8 mouse cellular contexts compared by ENCODE assay signal in the genomic region with DNA sequence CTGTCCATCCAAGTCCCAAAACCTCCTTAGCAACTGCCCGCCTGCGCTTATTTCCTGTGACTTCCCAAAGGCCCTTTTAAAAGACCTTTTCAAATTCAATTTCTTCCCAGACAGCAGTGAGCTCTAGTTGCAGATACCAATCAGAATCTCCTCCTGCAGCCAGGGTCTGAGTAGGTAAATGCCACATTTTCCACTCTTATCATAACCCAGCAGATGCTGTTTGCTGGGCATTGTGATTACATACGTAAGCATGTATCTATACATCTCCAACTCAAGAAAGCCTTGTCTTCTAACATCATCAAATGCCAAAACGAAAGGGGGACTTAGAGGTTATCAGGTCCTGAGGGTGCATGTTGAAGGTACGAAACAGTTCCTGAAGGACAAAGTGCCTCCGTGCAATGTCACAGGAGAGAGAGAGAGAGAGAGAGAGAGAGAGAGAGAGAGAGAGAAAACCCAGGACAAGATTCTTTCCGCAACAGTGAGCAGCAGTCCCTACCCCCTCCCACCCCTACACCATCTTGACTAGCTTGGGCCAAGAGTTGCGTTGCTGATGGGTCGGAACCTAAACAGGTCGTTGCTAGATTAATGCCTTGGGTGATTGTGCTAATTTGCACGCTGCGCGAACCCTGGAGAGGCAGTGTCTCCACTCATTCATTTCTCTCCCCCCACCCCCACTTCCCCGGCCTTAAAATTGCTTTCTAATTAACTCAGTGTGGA. TPM values are rescaled to one million over a fixed set of nuclear protein-coding genes. Genes with fewer than 3 reads are reported as not detected.
A peak's percentile ranks its signal among the peaks of the same experiment; 100 is the strongest.
DNase-seq lines count a peak whose midpoint lies in the region; ATAC-seq lines count a peak whose summit lies in the region.

No protein-coding gene starts in this region.

- H3K4me2 ChIP-seq in heart, embryonic 13.5 days = peak overlapping the region; percentile 76
- peak overlapping the region; percentile 63 for H3K4me2 ChIP-seq in embryonic facial prominence, embryonic 14.5 days (ENCODE audit: low read depth, low read length)
- peak overlapping the region; percentile 63 for H3K4me2 ChIP-seq in limb, embryonic 13.5 days (replicated peaks)

- no peak overlapping the region for H3K27ac ChIP-seq in heart, embryonic 13.5 days (replicated peaks)
- H3K27ac ChIP-seq in embryonic facial prominence, embryonic 14.5 days (replicated peaks; ENCODE audit: low read depth, low read length) = no peak overlapping the region
- no peak overlapping the region for H3K27ac ChIP-seq in limb, embryonic 13.5 days

- 0 out of 2 replicates have a peak, but pooled peaks cover 3% of the 10 kb centered on the region for H3K4me1 ChIP-seq in heart, embryonic 13.5 days
- H3K4me1 ChIP-seq in embryonic facial prominence, embryonic 14.5 days (ENCODE audit: control insufficient read depth, insufficient read depth, low read length) = peaks cover 9% of the 10 kb centered on the region; the same call in 1 of the 2 replicates
- H3K4me1 ChIP-seq in limb, embryonic 13.5 days = peaks cover 25% of the 10 kb centered on the region

- H3K27me3 ChIP-seq in heart, embryonic 13.5 days (replicated peaks) = peaks cover 12% of the 10 kb centered on the region
- no peaks in the 10 kb centered on the region for H3K27me3 ChIP-seq in embryonic facial prominence, embryonic 14.5 days (replicated peaks; ENCODE audit: control insufficient read depth, insufficient read depth, low read length)
- H3K27me3 ChIP-seq in limb, embryonic 13.5 days = 0 out of 2 replicates have a peak, but pooled peaks cover 3% of the 10 kb centered on the region
- H3K27me3 ChIP-seq in splenic B cell, adult 2 months (ENCODE audit: control insufficient read depth, insufficient read depth, low read length, poor library complexity, severe bottlenecking) = no peaks in the 10 kb centered on the region

- H3K9ac ChIP-seq in heart, embryonic 13.5 days = peak overlapping the region; percentile 67
- no peak overlapping the region for H3K9ac ChIP-seq in embryonic facial prominence, embryonic 14.5 days (ENCODE audit: low read depth, low read length)
- no peak overlapping the region; the same call in 1 of the 2 replicates for H3K9ac ChIP-seq in limb, embryonic 13.5 days

- no peak for DNase-seq in heart, adult 11 months
- DNase-seq in embryonic facial prominence, embryonic 14.5 days (ENCODE audit: low spot score) = peak; percentile 20
- peak; percentile 10 for DNase-seq in splenic B cell, adult 2 months (ENCODE audit: low read depth, low spot score)
- no peak for DNase-seq in ovary, adult 18-20 months (ENCODE audit: low spot score)

- H3K9me3 ChIP-seq in heart, embryonic 13.5 days = no peaks in the 10 kb centered on the region
- no peaks in the 10 kb centered on the region for H3K9me3 ChIP-seq in embryonic facial prominence, embryonic 14.5 days (ENCODE audit: control insufficient read depth, low read length)
- H3K9me3 ChIP-seq in limb, embryonic 13.5 days = no peaks in the 10 kb centered on the region

- no peak for ATAC-seq in heart, embryonic 13.5 days (ENCODE audit: extremely low read depth, insufficient number of reproducible peaks, low FRiP score, low TSS enrichment)
- ATAC-seq in CD4-positive, CD25-positive, alpha-beta regulatory T cell, adult 4 months = peak; percentile 17
- ATAC-seq in embryonic facial prominence, embryonic 14.5 days (ENCODE audit: low read depth) = 0 out of 2 replicates have a peak, but pooled peaks have one; percentile 31
- peak; percentile 57; the same call in 1 of the 2 replicates for ATAC-seq in limb, embryonic 13.5 days (ENCODE audit: low FRiP score, low read depth)
- ATAC-seq in erythroid progenitor cell, adult 5-6 weeks (replicated peaks; ENCODE audit: low FRiP score, poor library complexity, severe bottlenecking) = no peak

- no peaks in the 10 kb centered on the region for H3K36me3 ChIP-seq in heart, embryonic 13.5 days
- H3K36me3 ChIP-seq in embryonic facial prominence, embryonic 14.5 days (ENCODE audit: control insufficient read depth, insufficient read depth, low read length) = no peaks in the 10 kb centered on the region
- no peaks in the 10 kb centered on the region for H3K36me3 ChIP-seq in limb, embryonic 13.5 days
- no peaks in the 10 kb centered on the region for H3K36me3 ChIP-seq in splenic B cell, adult 2 months (ENCODE audit: control insufficient read depth, insufficient read depth, low read length, poor library complexity, severe bottlenecking)

- WGBS in heart, embryonic 13.5 days = 33% methylated on average over 14 of the region's 14 CpGs
- 38% methylated on average over 14 of the region's 14 CpGs for WGBS in embryonic facial prominence, embryonic 14.5 days
- WGBS in limb, embryonic 13.5 days = 38% methylated on average over 14 of the region's 14 CpGs

- H3K4me3 ChIP-seq in heart, embryonic 13.5 days = peak overlapping the region; percentile 47
- H3K4me3 ChIP-seq in embryonic facial prominence, embryonic 14.5 days (ENCODE audit: low read depth, low read length) = peak overlapping the region; percentile 30
- peak overlapping the region; percentile 30 for H3K4me3 ChIP-seq in limb, embryonic 13.5 days

RNA-seq across cellular contexts. Expression of gene B230118H07Rik, which starts 3.0 kb away (rescaled TPM):
- 49.1 and 60.0 TPM in 2 replicates for polyA plus RNA-seq in heart, embryonic 13.5 days (2015; fragmentation: Nextera tagmentation; extraction: Ambion mirVana)
- 1 to 10 TPM in 1 of 2 experiments, under 1 TPM in 1; 0.82 to 3.5 TPM for polyA plus RNA-seq in CD4-positive, CD25-positive, alpha-beta regulatory T cell, adult 4 months (2017; shearing (Covaris generic))
- polyA plus RNA-seq in embryonic facial prominence, embryonic 14.5 days (2014; fragmentation: Nextera tagmentation; extraction: Ambion mirVana) = 55.8 and 65.6 TPM in 2 replicates
- 61.4 and 63.0 TPM in 2 replicates for polyA plus RNA-seq in limb, embryonic 13.5 days (2015; fragmentation: Nextera tagmentation; extraction: Ambion mirVana)
- 9.6 and 17.7 TPM in 2 replicates for total RNA-seq in erythroid progenitor cell, adult 5-6 weeks (2015; ENCODE audit: low replicate concordance)
- 6.2 and 10.4 TPM in 2 replicates for total RNA-seq in erythroid progenitor cell, adult 5-6 weeks (2017; ENCODE audit: low replicate concordance)

RNA-seq across cellular contexts. Expression of gene Rag1, which starts 3.1 kb away (rescaled TPM):
- 0.11 TPM in 1 of 2 replicates, not detected in the other for polyA plus RNA-seq in heart, embryonic 13.5 days (2015; fragmentation: Nextera tagmentation; extraction: Ambion mirVana)
- polyA plus RNA-seq in CD4-positive, CD25-positive, alpha-beta regulatory T cell, adult 4 months (2017; shearing (Covaris generic)) = not detected
- polyA plus RNA-seq in embryonic facial prominence, embryonic 14.5 days (2014; fragmentation: Nextera tagmentation; extraction: Ambion mirVana) = 0.31 and 0.33 TPM in 2 replicates
- polyA plus RNA-seq in limb, embryonic 13.5 days (2015; fragmentation: Nextera tagmentation; extraction: Ambion mirVana) = 0.17 and 0.19 TPM in 2 replicates
- 9.7 and 13.4 TPM in 2 replicates for total RNA-seq in erythroid progenitor cell, adult 5-6 weeks (2015; ENCODE audit: low replicate concordance)
- total RNA-seq in erythroid progenitor cell, adult 5-6 weeks (2017; ENCODE audit: low replicate concordance) = 9.8 and 10.7 TPM in 2 replicates

RNA-seq across cellular contexts. Expression of gene Traf6, which starts 25.9 kb away (rescaled TPM):
- 4.6 and 4.8 TPM in 2 replicates for polyA plus RNA-seq in heart, embryonic 13.5 days (2015; fragmentation: Nextera tagmentation; extraction: Ambion mirVana)
- polyA plus RNA-seq in CD4-positive, CD25-positive, alpha-beta regulatory T cell, adult 4 months (2017; shearing (Covaris generic)) = 10 to 100 TPM; 13.2 to 15.5 TPM
- polyA plus RNA-seq in embryonic facial prominence, embryonic 14.5 days (2014; fragmentation: Nextera tagmentation; extraction: Ambion mirVana) = 12.8 and 13.3 TPM in 2 replicates
- 8.0 and 9.3 TPM in 2 replicates for polyA plus RNA-seq in limb, embryonic 13.5 days (2015; fragmentation: Nextera tagmentation; extraction: Ambion mirVana)
- 7.2 and 9.6 TPM in 2 replicates for total RNA-seq in erythroid progenitor cell, adult 5-6 weeks (2015; ENCODE audit: low replicate concordance)
- total RNA-seq in erythroid progenitor cell, adult 5-6 weeks (2017; ENCODE audit: low replicate concordance) = 4.0 and 5.9 TPM in 2 replicates

RNA-seq across cellular contexts. Expression of gene Rag2, which starts 27.8 kb away (rescaled TPM):
- 0.16 TPM in 1 of 2 replicates, not detected in the other for polyA plus RNA-seq in heart, embryonic 13.5 days (2015; fragmentation: Nextera tagmentation; extraction: Ambion mirVana)
- under 1 TPM in 1 of 2 experiments, not detected in 1; 0.27 TPM for polyA plus RNA-seq in CD4-positive, CD25-positive, alpha-beta regulatory T cell, adult 4 months (2017; shearing (Covaris generic))
- polyA plus RNA-seq in embryonic facial prominence, embryonic 14.5 days (2014; fragmentation: Nextera tagmentation; extraction: Ambion mirVana) = 0.07 and 0.11 TPM in 2 replicates
- not detected in 2 replicates for polyA plus RNA-seq in limb, embryonic 13.5 days (2015; fragmentation: Nextera tagmentation; extraction: Ambion mirVana)
- 1.8 and 9.6 TPM in 2 replicates for total RNA-seq in erythroid progenitor cell, adult 5-6 weeks (2015; ENCODE audit: low replicate concordance)
- 1.3 and 1.8 TPM in 2 replicates for total RNA-seq in erythroid progenitor cell, adult 5-6 weeks (2017; ENCODE audit: low replicate concordance)

Comparison
In these comparisons a context has a peak if more than half of its experiments do, and no peak if none do; other contexts are left out.
1. ATAC-seq: peak in CD4-positive, CD25-positive, alpha-beta regulatory T cell, adult 4 months (single experiment), embryonic facial prominence, embryonic 14.5 days (single experiment) and limb, embryonic 13.5 days (single experiment); none in heart, embryonic 13.5 days (single experiment) and erythroid progenitor cell, adult 5-6 weeks (single experiment).
2. DNase-seq: peak in embryonic facial prominence, embryonic 14.5 days (single experiment) and splenic B cell, adult 2 months (single experiment); none in heart, adult 11 months (single experiment) and ovary, adult 18-20 months (single experiment).
3. RNA of gene B230118H07Rik, which starts 3.0 kb away (polyA plus RNA-seq): 61.4 to 63.0 TPM in limb, embryonic 13.5 days, 55.8 to 65.6 TPM in embryonic facial prominence, embryonic 14.5 days and 49.1 to 60.0 TPM in heart, embryonic 13.5 days; 0.82 to 3.5 TPM in CD4-positive, CD25-positive, alpha-beta regulatory T cell, adult 4 months; every median in the first group is over 10 times any median in the second.
4. Peak in every context shown above with its lines, with median percentiles within 50 percentile points of each other: H3K4me2 ChIP-seq and H3K4me3 ChIP-seq.